Mouse (Mus musculus): ENCODE measurements at regions not wholly inside any gene's neighbourhood (a gene's known extent, or its start where the extent isn't known, plus 50 kb on each side); places are given as distances from the start of the nearest gene placed in this dataset.

GRCm38 (mm10) chr6:121531825-121532389, 58.4 kb upstream of the Iqsec3 start:
- H3K27me3 ChIP-seq (ENCODE audit: insufficient read depth, low read length), result no peaks in the 10 kb centered on the region
- ATAC-seq, result no peak
- H3K4me3 ChIP-seq (ENCODE audit: low read depth, low read length), result no peak overlapping the region
- no peaks in the 10 kb centered on the region for H3K9me3 ChIP-seq (ENCODE audit: low read length)
- WGBS (ENCODE audit: insufficient replicate concordance), result 68% methylated on average over 13 of the region's 13 CpGs
- TF ChIP-seq CTCF (IDR thresholded peaks at IDR 0.05; ENCODE audit: low read depth), result no peak
- no peak for TF ChIP-seq EP300 (IDR thresholded peaks at IDR 0.05; ENCODE audit: low read depth)
- no peaks in the 10 kb centered on the region for H3K4me1 ChIP-seq (ENCODE audit: insufficient read depth)
- H3K36me3 ChIP-seq (replicated peaks; ENCODE audit: insufficient read depth, low read length), result no peaks in the 10 kb centered on the region
- no peak overlapping the region for H3K4me2 ChIP-seq (ENCODE audit: low read depth, low read length)
- H3K9ac ChIP-seq (replicated peaks), result no peak overlapping the region
- DNase-seq, result no peak
- no peak overlapping the region for H3K27ac ChIP-seq (ENCODE audit: low read depth)

- no peak overlapping the region for H3K4me2 ChIP-seq (ENCODE audit: low read depth, low read length)
- 78% methylated on average over 4 of the region's 4 CpGs for WGBS (ENCODE audit: insufficient replicate concordance)
- no peak for ATAC-seq
- H3K36me3 ChIP-seq (replicated peaks; ENCODE audit: insufficient read depth, low read length), result no peaks in the 10 kb centered on the region
- H3K4me1 ChIP-seq (ENCODE audit: insufficient read depth), result no peaks in the 10 kb centered on the region
- H3K27me3 ChIP-seq (ENCODE audit: insufficient read depth, low read length), result no peaks in the 10 kb centered on the region
- no peaks in the 10 kb centered on the region for H3K9me3 ChIP-seq (ENCODE audit: low read length)
- TF ChIP-seq CTCF (IDR thresholded peaks at IDR 0.05; ENCODE audit: low read depth), result no peak
- TF ChIP-seq EP300 (IDR thresholded peaks at IDR 0.05; ENCODE audit: low read depth), result no peak
- no peak overlapping the region for H3K4me3 ChIP-seq (ENCODE audit: low read depth, low read length)
- no peak overlapping the region for H3K9ac ChIP-seq (replicated peaks)
- DNase-seq, result no peak
- H3K27ac ChIP-seq (ENCODE audit: low read depth), result no peak overlapping the region
Observed at GRCm38 (mm10) chr6:121527281-121527680, 53.8 kb upstream of the Iqsec3 start.

GRCm38 (mm10) chr6:121526121-121526520, 52.6 kb upstream of the Iqsec3 start:
- DNase-seq (no peak), ATAC-seq (no peak)
- Histone ChIP-seq H3K9me3 (ENCODE audit: low read length) (no peaks in the 10 kb centered on the region), H3K4me3 (ENCODE audit: low read depth, low read length) (no peak overlapping the region), H3K4me2 (ENCODE audit: low read depth, low read length) (no peak overlapping the region), H3K4me1 (ENCODE audit: insufficient read depth) (no peaks in the 10 kb centered on the region), H3K27ac (ENCODE audit: low read depth) (no peak overlapping the region), H3K36me3 (replicated peaks; ENCODE audit: insufficient read depth, low read length) (no peaks in the 10 kb centered on the region), H3K27me3 (ENCODE audit: insufficient read depth, low read length) (no peaks in the 10 kb centered on the region), H3K9ac (replicated peaks) (no peak overlapping the region)
- 68% methylated on average over 2 of the region's 2 CpGs for WGBS (ENCODE audit: insufficient replicate concordance)
- TF ChIP-seq CTCF (IDR thresholded peaks at IDR 0.05; ENCODE audit: low read depth) (no peak), EP300 (IDR thresholded peaks at IDR 0.05; ENCODE audit: low read depth) (no peak)

GRCm38 (mm10) chr6:121524613-121524970, 51.1 kb upstream of the Iqsec3 start:
- H3K9ac ChIP-seq (replicated peaks), result no peak overlapping the region
- DNase-seq (no peak), ATAC-seq (no peak)
- H3K4me2 ChIP-seq (ENCODE audit: low read depth, low read length), result no peak overlapping the region
- no peaks in the 10 kb centered on the region for H3K9me3 ChIP-seq (ENCODE audit: low read length)
- no peaks in the 10 kb centered on the region for H3K36me3 ChIP-seq (replicated peaks; ENCODE audit: insufficient read depth, low read length)
- no peaks in the 10 kb centered on the region for H3K27me3 ChIP-seq (ENCODE audit: insufficient read depth, low read length)
- H3K4me3 ChIP-seq (ENCODE audit: low read depth, low read length), result no peak overlapping the region
- 48% methylated on average over 3 of the region's 3 CpGs for WGBS (ENCODE audit: insufficient replicate concordance)
- no peaks in the 10 kb centered on the region for H3K4me1 ChIP-seq (ENCODE audit: insufficient read depth)
- TF ChIP-seq CTCF (IDR thresholded peaks at IDR 0.05; ENCODE audit: low read depth) (no peak), EP300 (IDR thresholded peaks at IDR 0.05; ENCODE audit: low read depth) (no peak)
- no peak overlapping the region for H3K27ac ChIP-seq (ENCODE audit: low read depth)

- H3K36me3 ChIP-seq (replicated peaks; ENCODE audit: insufficient read depth, low read length), result no peaks in the 10 kb centered on the region
- no peak overlapping the region for H3K4me3 ChIP-seq (ENCODE audit: low read depth, low read length)
- no peak overlapping the region for H3K9ac ChIP-seq (replicated peaks)
- H3K9me3 ChIP-seq (ENCODE audit: low read length), result no peaks in the 10 kb centered on the region
- no peaks in the 10 kb centered on the region for H3K27me3 ChIP-seq (ENCODE audit: insufficient read depth, low read length)
- H3K4me2 ChIP-seq (ENCODE audit: low read depth, low read length), result no peak overlapping the region
- TF ChIP-seq CTCF (IDR thresholded peaks at IDR 0.05; ENCODE audit: low read depth) (no peak), EP300 (IDR thresholded peaks at IDR 0.05; ENCODE audit: low read depth) (no peak)
- H3K27ac ChIP-seq (ENCODE audit: low read depth), result no peak overlapping the region
- DNase-seq, result no peak
- no peaks in the 10 kb centered on the region for H3K4me1 ChIP-seq (ENCODE audit: insufficient read depth)
- ATAC-seq, result no peak
- WGBS (ENCODE audit: insufficient replicate concordance), result 72% methylated on average over 11 of the region's 11 CpGs
Observed at GRCm38 (mm10) chr6:121523882-121524612, 50.6 kb upstream of the Iqsec3 start.

Data from liver, postnatal 0 days (tissue).